Mouse (Mus musculus) hindbrain, embryonic 13.5 days (tissue): ENCODE measurements around the gene Iqschfp. TPM values are rescaled to one million over a fixed set of nuclear protein-coding genes. Genes with fewer than 3 reads are reported as not detected.

ENCODE experiments used
- ATAC-seq: fragments of 200-750 bp; cut with Nextera tagmentation; 2 replicates; pipeline ENCODE4 v1.8.0; 2017; ENCODE audit warnings: moderate TSS enrichment; ENCODE audit not compliant: low FRiP score
- H3K27ac ChIP-seq: fragments of 300-500 bp; sonication (generic); 2 replicates; pipeline ENCODE4 v1.5.1; 2015; ENCODE audit warnings: inconsistent platforms, mild to moderate bottlenecking, moderate library complexity
- H3K27me3 ChIP-seq: fragments of 300-500 bp; sonication (generic); 2 replicates; pipeline ENCODE4 v1.6.1; 2015; ENCODE audit warnings: mild to moderate bottlenecking, inconsistent platforms
- H3K36me3 ChIP-seq: fragments of 300-500 bp; sonication (generic); 2 replicates; pipeline ENCODE4 v1.6.1; 2015; ENCODE audit warnings: mild to moderate bottlenecking, inconsistent platforms
- H3K4me1 ChIP-seq: fragments of 300-500 bp; sonication (generic); replicated peaks from 2 replicates; pipeline ENCODE4 v1.6.1; 2015; ENCODE audit warnings: inconsistent platforms
- H3K4me2 ChIP-seq: fragments of 300-500 bp; sonication (generic); 2 replicates; pipeline ENCODE4 v1.6.1; 2015; ENCODE audit warnings: inconsistent platforms, mild to moderate bottlenecking, moderate library complexity
- H3K4me3 ChIP-seq: fragments of 300-500 bp; sonication (generic); 2 replicates; pipeline ENCODE4 v1.5.1; 2015; ENCODE audit warnings: mild to moderate bottlenecking, inconsistent platforms
- H3K9ac ChIP-seq: fragments of 300-500 bp; sonication (generic); 2 replicates; pipeline ENCODE4 v1.6.1; 2015; ENCODE audit warnings: mild to moderate bottlenecking, inconsistent platforms
- H3K9me3 ChIP-seq: fragments of 300-500 bp; sonication (generic); 2 replicates; pipeline ENCODE4 v1.6.1; 2016; ENCODE audit warnings: inconsistent platforms
- WGBS: fragments of 180-500 bp; shearing (Covaris S2); methylation state at CpG from one replicate; pipeline ENCODE4 v1.1.7; 2015; 5-methylcytosine and 5-hydroxymethylcytosine counted together
- polyA plus RNA-seq: library from polyadenylated mRNA; unstranded; fragments of >200 nt; fragmentation: Nextera tagmentation; extraction: Ambion mirVana; gene quantifications from 2 replicates; pipeline ENCODE4 v1.2.1, GENCODE M21; 2015

Iqschfp gene
- polyA plus RNA-seq, 1 experiment from 2014 or later, result 3.4 TPM

- Histone ChIP-seq H3K9ac (no peak overlapping the region), H3K9me3 (no peaks in the 10 kb centered on the region), H3K27ac (no peak overlapping the region), H3K36me3 (peaks cover 11% of the 10 kb centered on the region), H3K27me3 (no peaks in the 10 kb centered on the region), H3K4me1 (peaks cover 34% of the 10 kb centered on the region), H3K4me3 (no peak overlapping the region), H3K4me2 (no peak overlapping the region)
- 88% methylated on average over 4 of the region's 4 CpGs for WGBS
- ATAC-seq, result no peak
Measured at GRCm38 (mm10) chr3:68596938-68597337, 704.9 kb downstream of the Iqschfp start.

GRCm38 (mm10) chr3:68602891-68603290 lies 710.9 kb downstream of the Iqschfp start:
- 75% methylated on average over 9 of the region's 9 CpGs for WGBS
- ATAC-seq, result no peak
- Histone ChIP-seq H3K9ac (no peak overlapping the region), H3K4me1 (peaks cover 45% of the 10 kb centered on the region), H3K4me3 (no peak overlapping the region), H3K4me2 (no peak overlapping the region), H3K27ac (0 out of 2 replicates have a peak overlapping the region, but pooled peaks have one; percentile 12), H3K27me3 (no peaks in the 10 kb centered on the region), H3K36me3 (peaks cover 8% of the 10 kb centered on the region), H3K9me3 (no peaks in the 10 kb centered on the region)

GRCm38 (mm10) chr3:68604467-68604866 lies 712.4 kb downstream of the Iqschfp start:
- Histone ChIP-seq H3K4me1 (peaks cover 50% of the 10 kb centered on the region), H3K9ac (no peak overlapping the region), H3K4me3 (no peak overlapping the region), H3K36me3 (peaks cover 3% of the 10 kb centered on the region), H3K9me3 (no peaks in the 10 kb centered on the region), H3K27ac (peak overlapping the region; percentile 74), H3K27me3 (no peaks in the 10 kb centered on the region), H3K4me2 (peak overlapping the region; percentile 26; the same call in 1 of the 2 replicates)
- WGBS, result 58% methylated on average over 10 of the region's 10 CpGs
- ATAC-seq, result 0 out of 2 replicates have a peak, but pooled peaks have one; percentile 1

- 44% methylated on average over 10 of the region's 10 CpGs for WGBS
- peaks cover 54% of the 10 kb centered on the region for H3K4me1 ChIP-seq
- H3K36me3 ChIP-seq, result peaks cover 3% of the 10 kb centered on the region
- peak overlapping the region; percentile 74 for H3K27ac ChIP-seq
- no peaks in the 10 kb centered on the region for H3K27me3 ChIP-seq
- ATAC-seq, result peak; percentile 48; the same call in 1 of the 2 replicates
- peak overlapping the region; percentile 26; the same call in 1 of the 2 replicates for H3K4me2 ChIP-seq
- no peaks in the 10 kb centered on the region for H3K9me3 ChIP-seq
- H3K9ac ChIP-seq, result no peak overlapping the region
- no peak overlapping the region for H3K4me3 ChIP-seq
Measured at GRCm38 (mm10) chr3:68604962-68605361, 712.9 kb downstream of the Iqschfp start.

- peaks cover 3% of the 10 kb centered on the region for H3K36me3 ChIP-seq
- H3K27me3 ChIP-seq, result no peaks in the 10 kb centered on the region
- H3K4me3 ChIP-seq, result no peak overlapping the region
- 51% methylated on average over 7 of the region's 7 CpGs for WGBS
- H3K4me1 ChIP-seq, result peaks cover 56% of the 10 kb centered on the region
- H3K9me3 ChIP-seq, result no peaks in the 10 kb centered on the region
- peak overlapping the region; percentile 78 for H3K27ac ChIP-seq
- H3K9ac ChIP-seq, result no peak overlapping the region
- no peak overlapping the region for H3K4me2 ChIP-seq
- ATAC-seq, result no peak
Measured at GRCm38 (mm10) chr3:68605942-68606603, 714.0 kb downstream of the Iqschfp start.

GRCm38 (mm10) chr3:68606730-68607129 lies 714.7 kb downstream of the Iqschfp start:
- H3K27ac ChIP-seq, result peak overlapping the region; percentile 78
- WGBS, result 93% methylated on average over 8 of the region's 8 CpGs
- 0 out of 2 replicates have a peak, but pooled peaks have one; percentile 12 for ATAC-seq
- H3K9me3 ChIP-seq, result no peaks in the 10 kb centered on the region
- peaks cover 3% of the 10 kb centered on the region for H3K36me3 ChIP-seq
- H3K27me3 ChIP-seq, result no peaks in the 10 kb centered on the region
- H3K4me3 ChIP-seq, result no peak overlapping the region
- H3K9ac ChIP-seq, result no peak overlapping the region
- H3K4me2 ChIP-seq, result no peak overlapping the region
- H3K4me1 ChIP-seq, result peaks cover 56% of the 10 kb centered on the region

- no peak for ATAC-seq
- Histone ChIP-seq H3K4me1 (peaks cover 53% of the 10 kb centered on the region), H3K27ac (no peak overlapping the region), H3K4me3 (no peak overlapping the region), H3K9ac (no peak overlapping the region), H3K4me2 (no peak overlapping the region), H3K9me3 (no peaks in the 10 kb centered on the region), H3K27me3 (no peaks in the 10 kb centered on the region), H3K36me3 (peaks cover 3% of the 10 kb centered on the region)
- WGBS, result 94% methylated on average over 8 of the region's 8 CpGs
Measured at GRCm38 (mm10) chr3:68607336-68607735, 715.3 kb downstream of the Iqschfp start.

- Histone ChIP-seq H3K9me3 (no peaks in the 10 kb centered on the region), H3K36me3 (peaks cover 3% of the 10 kb centered on the region; the same call in 1 of the 2 replicates), H3K27ac (no peak overlapping the region), H3K27me3 (no peaks in the 10 kb centered on the region), H3K4me3 (no peak overlapping the region), H3K4me1 (peaks cover 39% of the 10 kb centered on the region), H3K9ac (no peak overlapping the region), H3K4me2 (no peak overlapping the region)
- 73% methylated on average over 19 of the region's 19 CpGs for WGBS
- ATAC-seq, result no peak
Measured at GRCm38 (mm10) chr3:68608848-68609497, 716.9 kb downstream of the Iqschfp start.

GRCm38 (mm10) chr3:68610011-68610410 lies 718.0 kb downstream of the Iqschfp start:
- H3K4me2 ChIP-seq, result no peak overlapping the region
- ATAC-seq, result no peak
- peaks cover 3% of the 10 kb centered on the region; the same call in 1 of the 2 replicates for H3K36me3 ChIP-seq
- H3K27ac ChIP-seq, result no peak overlapping the region
- no peaks in the 10 kb centered on the region for H3K27me3 ChIP-seq
- WGBS, result 72% methylated on average over 6 of the region's 6 CpGs
- no peaks in the 10 kb centered on the region for H3K9me3 ChIP-seq
- no peak overlapping the region for H3K9ac ChIP-seq
- H3K4me1 ChIP-seq, result peaks cover 29% of the 10 kb centered on the region
- H3K4me3 ChIP-seq, result no peak overlapping the region

- ATAC-seq, result no peak
- peaks cover 3% of the 10 kb centered on the region; the same call in 1 of the 2 replicates for H3K36me3 ChIP-seq
- H3K27ac ChIP-seq, result no peak overlapping the region
- H3K27me3 ChIP-seq, result no peaks in the 10 kb centered on the region
- H3K9ac ChIP-seq, result no peak overlapping the region
- H3K4me1 ChIP-seq, result peaks cover 22% of the 10 kb centered on the region
- H3K4me2 ChIP-seq, result no peak overlapping the region
- H3K9me3 ChIP-seq, result no peaks in the 10 kb centered on the region
- H3K4me3 ChIP-seq, result no peak overlapping the region
- 84% methylated on average over 11 of the region's 11 CpGs for WGBS
Measured at GRCm38 (mm10) chr3:68610598-68611261, 718.7 kb downstream of the Iqschfp start.

- 0 out of 2 replicates have a peak, but pooled peaks have one; percentile 17 for ATAC-seq
- no peak overlapping the region for H3K27ac ChIP-seq
Measured at GRCm38 (mm10) chr3:68615042-68615810, 723.2 kb downstream of the Iqschfp start.

More at GRCm38 (mm10) chr3:68615042-68615810, 723.2 kb downstream of the Iqschfp start:
- H3K4me1 ChIP-seq, result no peaks in the 10 kb centered on the region; the same call in 1 of the 2 replicates
- 73% methylated on average over 10 of the region's 10 CpGs for WGBS
- no peak overlapping the region for H3K4me2 ChIP-seq
- H3K4me3 ChIP-seq, result no peak overlapping the region
- no peaks in the 10 kb centered on the region for H3K9me3 ChIP-seq
- peaks cover 23% of the 10 kb centered on the region for H3K36me3 ChIP-seq
- no peaks in the 10 kb centered on the region for H3K27me3 ChIP-seq
- H3K9ac ChIP-seq, result no peak overlapping the region
